Mouse (Mus musculus) hindbrain, embryonic 11.5 days (tissue): ENCODE measurements around the gene Ccdc62. TPM values are rescaled to one million over a fixed set of nuclear protein-coding genes. Genes with fewer than 3 reads are reported as not detected.

ENCODE experiments used
- ATAC-seq: fragments of 200-750 bp; cut with Nextera tagmentation; 2 replicates; pipeline ENCODE4 v1.8.0; 2017; ENCODE audit warnings: mild to moderate bottlenecking, moderate TSS enrichment, moderate library complexity; ENCODE audit not compliant: low FRiP score
- DNase-seq: peaks from one replicate; pipeline ENCODE4 v3.0.0-alpha.2; 2015; ENCODE audit warnings: low spot score
- H3K27ac ChIP-seq: fragments of 300-500 bp; sonication (generic); 2 replicates; pipeline ENCODE4 v1.5.1; 2014; ENCODE audit warnings: mild to moderate bottlenecking, low read depth, low read length
- H3K27me3 ChIP-seq: fragments of 300-500 bp; sonication (generic); 2 replicates; pipeline ENCODE4 v1.6.1; 2014; ENCODE audit warnings: mild to moderate bottlenecking, low read length, moderate library complexity, mixed read lengths; ENCODE audit not compliant: control insufficient read depth, insufficient read depth
- H3K36me3 ChIP-seq: fragments of 300-500 bp; sonication (generic); 2 replicates; pipeline ENCODE4 v1.6.1; 2014; ENCODE audit warnings: mild to moderate bottlenecking, low read length, moderate library complexity, mixed read lengths; ENCODE audit not compliant: control insufficient read depth, insufficient read depth
- H3K4me1 ChIP-seq: fragments of 300-500 bp; sonication (generic); replicated peaks from 2 replicates; pipeline ENCODE4 v1.6.1; 2014; ENCODE audit warnings: low read length, mixed read lengths; ENCODE audit not compliant: control insufficient read depth, insufficient read depth
- H3K4me2 ChIP-seq: fragments of 300-500 bp; sonication (generic); replicated peaks from 2 replicates; pipeline ENCODE4 v1.6.1; 2014; ENCODE audit warnings: mild to moderate bottlenecking, low read depth, low read length
- H3K4me3 ChIP-seq: fragments of 300-500 bp; sonication (generic); 2 replicates; pipeline ENCODE4 v1.5.1; 2014; ENCODE audit warnings: low read depth, low read length
- H3K9ac ChIP-seq: fragments of 300-500 bp; sonication (generic); 2 replicates; pipeline ENCODE4 v1.6.1; 2014; ENCODE audit warnings: low read depth, low read length
- H3K9me3 ChIP-seq: fragments of 300-500 bp; sonication (generic); 2 replicates; pipeline ENCODE4 v1.6.1; 2016; ENCODE audit warnings: low read length; ENCODE audit not compliant: control insufficient read depth
- WGBS: fragments of 180-500 bp; shearing (Covaris S2); extraction: QIAGEN DNeasy Blood & Tissue Kit; methylation state at CpG from one replicate; pipeline ENCODE4 v1.1.7; 2014; 5-methylcytosine and 5-hydroxymethylcytosine counted together
- polyA plus RNA-seq: library from polyadenylated mRNA; unstranded; fragments of >200 nt; fragmentation: Nextera tagmentation; extraction: Ambion mirVana; gene quantifications from 2 replicates; pipeline ENCODE4 v1.2.1, GENCODE M21; 2014

Gene Ccdc62
- polyA plus RNA-seq, 1 experiment from 2014 or later = 4.3 TPM

GRCm38 (mm10) chr5:123979221-123979979 lies 48.9 kb downstream of the Ccdc62 start:
- no peak overlapping the region for H3K9ac ChIP-seq
- DNase-seq (no peak), ATAC-seq (no peak)
- H3K4me2 ChIP-seq = no peak overlapping the region
- no peaks in the 10 kb centered on the region for H3K9me3 ChIP-seq
- no peaks in the 10 kb centered on the region for H3K36me3 ChIP-seq
- H3K4me1 ChIP-seq = peaks cover 3% of the 10 kb centered on the region
- no peak overlapping the region for H3K4me3 ChIP-seq
- peaks cover 6% of the 10 kb centered on the region; the same call in 1 of the 2 replicates for H3K27me3 ChIP-seq
- no peak overlapping the region for H3K27ac ChIP-seq
- 68% methylated on average over 18 of the region's 18 CpGs for WGBS

- ATAC-seq (no peak), DNase-seq (no peak)
Observed at GRCm38 (mm10) chr5:123979980-123980369, 49.5 kb downstream of the Ccdc62 start.

GRCm38 (mm10) chr5:123980521-123981249 lies 50.2 kb downstream of the Ccdc62 start:
- no peaks in the 10 kb centered on the region for H3K9me3 ChIP-seq
- WGBS = 86% methylated on average over 9 of the region's 9 CpGs
- ATAC-seq = no peak
- no peaks in the 10 kb centered on the region; the same call in 1 of the 2 replicates for H3K4me1 ChIP-seq
- no peak overlapping the region for H3K4me2 ChIP-seq
- no peaks in the 10 kb centered on the region for H3K36me3 ChIP-seq
- H3K9ac ChIP-seq = no peak overlapping the region
- no peak overlapping the region for H3K4me3 ChIP-seq
- no peak for DNase-seq
- no peak overlapping the region for H3K27ac ChIP-seq
- H3K27me3 ChIP-seq = peaks cover 8% of the 10 kb centered on the region

More at GRCm38 (mm10) chr5:123979980-123980369, 49.5 kb downstream of the Ccdc62 start:
- 62% methylated on average over 4 of the region's 4 CpGs for WGBS
- H3K4me1 ChIP-seq = no peaks in the 10 kb centered on the region; the same call in 1 of the 2 replicates
- no peak overlapping the region for H3K9ac ChIP-seq
- no peak overlapping the region for H3K27ac ChIP-seq
- H3K4me3 ChIP-seq = no peak overlapping the region
- H3K27me3 ChIP-seq = peaks cover 6% of the 10 kb centered on the region
- H3K36me3 ChIP-seq = no peaks in the 10 kb centered on the region
- H3K4me2 ChIP-seq = no peak overlapping the region
- no peaks in the 10 kb centered on the region for H3K9me3 ChIP-seq

- no peaks in the 10 kb centered on the region for H3K36me3 ChIP-seq
- WGBS = 88% methylated on average over 6 of the region's 6 CpGs
- ATAC-seq (no peak), DNase-seq (no peak)
- no peak overlapping the region for H3K27ac ChIP-seq
- H3K9me3 ChIP-seq = no peaks in the 10 kb centered on the region
- H3K4me1 ChIP-seq = no peaks in the 10 kb centered on the region; the same call in 1 of the 2 replicates
- H3K27me3 ChIP-seq = peaks cover 6% of the 10 kb centered on the region
- H3K4me2 ChIP-seq = no peak overlapping the region
- H3K9ac ChIP-seq = no peak overlapping the region
- H3K4me3 ChIP-seq = no peak overlapping the region
Observed at GRCm38 (mm10) chr5:123981250-123981554, 50.7 kb downstream of the Ccdc62 start.

- H3K27ac ChIP-seq = no peak overlapping the region
- no peak for DNase-seq
- H3K9me3 ChIP-seq = no peaks in the 10 kb centered on the region
- H3K9ac ChIP-seq = no peak overlapping the region
- H3K4me3 ChIP-seq = no peak overlapping the region
- no peak for ATAC-seq
- no peaks in the 10 kb centered on the region for H3K4me1 ChIP-seq
- WGBS = 79% methylated on average over 11 of the region's 11 CpGs
- H3K36me3 ChIP-seq = no peaks in the 10 kb centered on the region
- peaks cover 7% of the 10 kb centered on the region; the same call in 1 of the 2 replicates for H3K27me3 ChIP-seq
- no peak overlapping the region for H3K4me2 ChIP-seq
Observed at GRCm38 (mm10) chr5:123982838-123983237, 52.4 kb downstream of the Ccdc62 start.

- no peaks in the 10 kb centered on the region for H3K36me3 ChIP-seq
- no peak overlapping the region for H3K4me2 ChIP-seq
- WGBS = 81% methylated on average over 9 of the region's 9 CpGs
- H3K9me3 ChIP-seq = no peaks in the 10 kb centered on the region
- peaks cover 4% of the 10 kb centered on the region; the same call in 1 of the 2 replicates for H3K4me1 ChIP-seq
- H3K9ac ChIP-seq = no peak overlapping the region
- ATAC-seq (no peak), DNase-seq (no peak)
- no peak overlapping the region for H3K27ac ChIP-seq
- H3K27me3 ChIP-seq = peaks cover 8% of the 10 kb centered on the region; the same call in 1 of the 2 replicates
- no peak overlapping the region for H3K4me3 ChIP-seq
Observed at GRCm38 (mm10) chr5:123985434-123985833, 55.0 kb downstream of the Ccdc62 start.

GRCm38 (mm10) chr5:123986925-123987324 lies 56.4 kb downstream of the Ccdc62 start:
- ATAC-seq (no peak), DNase-seq (no peak)
- Histone ChIP-seq H3K4me2 (no peak overlapping the region), H3K9me3 (no peaks in the 10 kb centered on the region), H3K4me3 (no peak overlapping the region), H3K4me1 (peaks cover 8% of the 10 kb centered on the region; the same call in 1 of the 2 replicates), H3K27ac (no peak overlapping the region), H3K27me3 (peaks cover 8% of the 10 kb centered on the region; the same call in 1 of the 2 replicates), H3K9ac (no peak overlapping the region), H3K36me3 (no peaks in the 10 kb centered on the region)
- WGBS = 83% methylated on average over 2 of the region's 2 CpGs

GRCm38 (mm10) chr5:123987511-123987910 lies 57.0 kb downstream of the Ccdc62 start:
- WGBS = 86% methylated on average over 4 of the region's 4 CpGs
- no peak overlapping the region for H3K4me2 ChIP-seq
- DNase-seq (no peak), ATAC-seq (no peak)
- H3K36me3 ChIP-seq = no peaks in the 10 kb centered on the region
- H3K27me3 ChIP-seq = peaks cover 12% of the 10 kb centered on the region; the same call in 1 of the 2 replicates
- H3K27ac ChIP-seq = no peak overlapping the region
- H3K9me3 ChIP-seq = no peaks in the 10 kb centered on the region
- peaks cover 8% of the 10 kb centered on the region; the same call in 1 of the 2 replicates for H3K4me1 ChIP-seq
- H3K9ac ChIP-seq = no peak overlapping the region
- no peak overlapping the region for H3K4me3 ChIP-seq
